Mouse (Mus musculus): Measurements from ENCODE around the gene Gm6993. TPM values are rescaled to one million over a fixed set of nuclear protein-coding genes. Genes with fewer than 3 reads are reported as not detected.

Gene Gm6993
- polyA plus RNA-seq, 1 experiment from 2014 or later, result not detected

GRCm38 (mm10) chr12:31280318-31280717 is 39.7 kb downstream of the Gm6993 start:
- WGBS, result 62% methylated on average over 7 of the region's 7 CpGs
- no peak overlapping the region for H3K4me3 ChIP-seq (ENCODE audit: low read depth, low read length)
- H3K27me3 ChIP-seq (ENCODE audit: control insufficient read depth, insufficient read depth, low read length), result no peaks in the 10 kb centered on the region
- H3K9ac ChIP-seq (replicated peaks; ENCODE audit: low read depth, low read length), result no peak overlapping the region
- ATAC-seq (ENCODE audit: insufficient number of reproducible peaks, insufficient read depth, low FRiP score, low read depth), result no peak
- no peak overlapping the region for H3K4me2 ChIP-seq (replicated peaks; ENCODE audit: low read depth, low read length)
- no peak overlapping the region for H3K27ac ChIP-seq (ENCODE audit: low read length)
- peaks cover 77% of the 10 kb centered on the region for H3K36me3 ChIP-seq (ENCODE audit: control insufficient read depth, insufficient read depth, low read length)
- peaks cover 9% of the 10 kb centered on the region for H3K4me1 ChIP-seq (ENCODE audit: control insufficient read depth, insufficient read depth, low read length)
- no peaks in the 10 kb centered on the region for H3K9me3 ChIP-seq (ENCODE audit: control insufficient read depth, low read depth, low read length)

DNA sequence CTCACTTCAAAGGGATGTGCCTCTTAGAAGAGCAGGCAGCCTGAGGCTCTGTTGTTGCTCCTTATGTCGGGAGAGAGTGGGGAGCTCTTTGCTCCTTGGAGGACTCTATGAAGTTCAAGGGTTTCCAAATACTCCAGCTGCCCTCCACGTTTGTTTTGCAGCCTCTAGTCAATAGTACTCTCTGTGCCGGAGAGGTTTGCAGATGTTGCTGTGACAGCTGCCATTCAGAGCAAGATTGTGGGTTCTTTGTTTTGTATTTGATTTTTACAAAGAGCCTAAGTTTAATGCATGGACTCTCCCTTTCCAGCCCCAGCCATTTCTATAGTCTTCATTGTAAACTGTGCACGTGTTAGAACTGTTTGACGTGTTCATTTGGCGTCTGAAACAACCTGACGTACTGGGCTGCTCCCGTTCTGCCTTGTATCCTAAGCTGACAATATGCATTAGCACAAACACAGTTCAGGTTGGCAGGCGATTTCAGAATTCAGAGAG is 40.6 kb downstream of the Gm6993 start:
- no peaks in the 10 kb centered on the region for H3K9me3 ChIP-seq (ENCODE audit: control insufficient read depth, low read depth, low read length)
- no peak overlapping the region for H3K27ac ChIP-seq (ENCODE audit: low read length)
- 0 out of 2 replicates have a peak, but pooled peaks have one; percentile 23 for ATAC-seq (ENCODE audit: insufficient number of reproducible peaks, insufficient read depth, low FRiP score, low read depth)
- H3K27me3 ChIP-seq (ENCODE audit: control insufficient read depth, insufficient read depth, low read length), result no peaks in the 10 kb centered on the region
- no peak overlapping the region for H3K4me2 ChIP-seq (replicated peaks; ENCODE audit: low read depth, low read length)
- 67% methylated on average over 9 of the region's 9 CpGs for WGBS
- 0 out of 2 replicates have a peak, but pooled peaks cover 3% of the 10 kb centered on the region for H3K4me1 ChIP-seq (ENCODE audit: control insufficient read depth, insufficient read depth, low read length)
- H3K9ac ChIP-seq (replicated peaks; ENCODE audit: low read depth, low read length), result no peak overlapping the region
- peaks cover 82% of the 10 kb centered on the region for H3K36me3 ChIP-seq (ENCODE audit: control insufficient read depth, insufficient read depth, low read length)
- no peak overlapping the region for H3K4me3 ChIP-seq (ENCODE audit: low read depth, low read length)

DNA sequence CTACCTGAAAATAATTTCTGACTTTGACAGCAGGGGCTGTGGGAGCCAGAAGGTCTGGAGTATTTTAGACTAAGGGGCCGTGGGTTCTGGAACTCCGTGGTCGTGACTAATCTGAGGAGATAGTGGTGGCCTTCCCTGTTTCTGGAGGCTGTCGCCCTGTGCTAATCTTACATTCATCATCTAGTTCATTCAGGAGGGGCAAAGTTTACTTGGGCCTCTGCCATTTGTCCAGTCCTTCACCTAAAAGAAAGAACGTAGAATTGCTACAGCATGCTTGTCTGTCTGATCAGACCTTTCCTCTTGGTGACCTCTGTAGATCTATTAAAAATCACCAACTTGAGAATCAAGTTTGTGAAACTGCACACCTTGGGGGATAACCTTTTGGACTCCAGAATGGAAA is 41.7 kb downstream of the Gm6993 start:
- Histone ChIP-seq H3K9me3 (ENCODE audit: control insufficient read depth, low read depth, low read length) (no peaks in the 10 kb centered on the region), H3K27ac (ENCODE audit: low read length) (no peak overlapping the region), H3K36me3 (ENCODE audit: control insufficient read depth, insufficient read depth, low read length) (peaks cover 82% of the 10 kb centered on the region), H3K4me2 (replicated peaks; ENCODE audit: low read depth, low read length) (no peak overlapping the region), H3K4me1 (ENCODE audit: control insufficient read depth, insufficient read depth, low read length) (0 out of 2 replicates have a peak, but pooled peaks cover 3% of the 10 kb centered on the region), H3K27me3 (ENCODE audit: control insufficient read depth, insufficient read depth, low read length) (no peaks in the 10 kb centered on the region), H3K9ac (replicated peaks; ENCODE audit: low read depth, low read length) (no peak overlapping the region), H3K4me3 (ENCODE audit: low read depth, low read length) (no peak overlapping the region)
- ATAC-seq (ENCODE audit: insufficient number of reproducible peaks, insufficient read depth, low FRiP score, low read depth), result no peak
- 65% methylated on average over 5 of the region's 5 CpGs for WGBS

DNA sequence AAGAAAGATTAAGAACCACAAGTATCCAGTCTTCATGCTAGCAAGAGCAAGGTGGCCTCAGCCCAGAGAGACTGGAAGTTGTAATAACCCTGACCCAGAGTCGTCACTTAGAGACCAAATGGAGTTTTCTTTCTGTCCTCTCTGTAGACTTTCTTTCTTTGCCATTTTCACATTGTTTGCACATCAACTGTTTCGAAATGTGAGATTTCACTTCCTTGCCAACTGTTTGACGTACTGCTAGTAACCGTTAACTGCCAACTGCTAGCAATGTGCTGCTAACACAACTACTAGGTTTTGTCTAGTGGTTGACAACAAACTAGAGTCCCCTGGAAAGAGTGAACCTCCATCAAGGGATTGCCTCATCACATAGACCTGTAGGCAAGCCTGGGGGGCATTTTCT is 42.6 kb downstream of the Gm6993 start:
- 80% methylated on average over 4 of the region's 4 CpGs for WGBS
- Histone ChIP-seq H3K9me3 (ENCODE audit: control insufficient read depth, low read depth, low read length) (no peaks in the 10 kb centered on the region), H3K4me2 (replicated peaks; ENCODE audit: low read depth, low read length) (no peak overlapping the region), H3K4me1 (ENCODE audit: control insufficient read depth, insufficient read depth, low read length) (0 out of 2 replicates have a peak, but pooled peaks cover 3% of the 10 kb centered on the region), H3K27me3 (ENCODE audit: control insufficient read depth, insufficient read depth, low read length) (no peaks in the 10 kb centered on the region), H3K27ac (ENCODE audit: low read length) (no peak overlapping the region), H3K4me3 (ENCODE audit: low read depth, low read length) (no peak overlapping the region), H3K9ac (replicated peaks; ENCODE audit: low read depth, low read length) (no peak overlapping the region), H3K36me3 (ENCODE audit: control insufficient read depth, insufficient read depth, low read length) (peaks cover 86% of the 10 kb centered on the region)
- no peak for ATAC-seq (ENCODE audit: insufficient number of reproducible peaks, insufficient read depth, low FRiP score, low read depth)

GRCm38 (mm10) chr12:31283617-31284136 is 43.1 kb downstream of the Gm6993 start:
- Histone ChIP-seq H3K4me2 (replicated peaks; ENCODE audit: low read depth, low read length) (no peak overlapping the region), H3K4me1 (ENCODE audit: control insufficient read depth, insufficient read depth, low read length) (0 out of 2 replicates have a peak, but pooled peaks cover 3% of the 10 kb centered on the region), H3K4me3 (ENCODE audit: low read depth, low read length) (no peak overlapping the region), H3K36me3 (ENCODE audit: control insufficient read depth, insufficient read depth, low read length) (peaks cover 85% of the 10 kb centered on the region), H3K9me3 (ENCODE audit: control insufficient read depth, low read depth, low read length) (no peaks in the 10 kb centered on the region), H3K27me3 (ENCODE audit: control insufficient read depth, insufficient read depth, low read length) (no peaks in the 10 kb centered on the region), H3K9ac (replicated peaks; ENCODE audit: low read depth, low read length) (no peak overlapping the region), H3K27ac (ENCODE audit: low read length) (peak overlapping the region; percentile 39; the same call in 1 of the 2 replicates)
- WGBS, result 44% methylated on average over 4 of the region's 4 CpGs
- ATAC-seq (ENCODE audit: insufficient number of reproducible peaks, insufficient read depth, low FRiP score, low read depth), result no peak

- H3K4me1 ChIP-seq (ENCODE audit: control insufficient read depth, insufficient read depth, low read length), result peaks cover 10% of the 10 kb centered on the region
- no peak overlapping the region for H3K27ac ChIP-seq (ENCODE audit: low read length)
- WGBS, result 85% methylated on average over 10 of the region's 10 CpGs
- peaks cover 5% of the 10 kb centered on the region; the same call in 1 of the 2 replicates for H3K9me3 ChIP-seq (ENCODE audit: control insufficient read depth, low read depth, low read length)
- no peaks in the 10 kb centered on the region for H3K27me3 ChIP-seq (ENCODE audit: control insufficient read depth, insufficient read depth, low read length)
- peaks cover 75% of the 10 kb centered on the region for H3K36me3 ChIP-seq (ENCODE audit: control insufficient read depth, insufficient read depth, low read length)
- H3K9ac ChIP-seq (replicated peaks; ENCODE audit: low read depth, low read length), result no peak overlapping the region
- ATAC-seq (ENCODE audit: insufficient number of reproducible peaks, insufficient read depth, low FRiP score, low read depth), result no peak
- H3K4me3 ChIP-seq (ENCODE audit: low read depth, low read length), result no peak overlapping the region
- no peak overlapping the region for H3K4me2 ChIP-seq (replicated peaks; ENCODE audit: low read depth, low read length)
Measured at GRCm38 (mm10) chr12:31289046-31289445, 48.5 kb downstream of the Gm6993 start.

Other genes with a start within 250 kb of the Gm6993 start
- gene Fam110c, start 166.9 kb upstream of the Gm6993 start, polyA plus RNA-seq (2014; fragmentation: Nextera tagmentation; extraction: Ambion mirVana), result 6.6 and 7.4 TPM in 2 replicates
- gene Lamb1, start 24.5 kb downstream of the Gm6993 start, polyA plus RNA-seq (2014; fragmentation: Nextera tagmentation; extraction: Ambion mirVana), result 98.2 TPM in 2 replicates
- gene Dld, start 110.7 kb downstream of the Gm6993 start, polyA plus RNA-seq (2014; fragmentation: Nextera tagmentation; extraction: Ambion mirVana), result 123 and 129 TPM in 2 replicates
- gene Slc26a3, start 150.1 kb downstream of the Gm6993 start, polyA plus RNA-seq (2014; fragmentation: Nextera tagmentation; extraction: Ambion mirVana), result 0.14 and 0.16 TPM in 2 replicates

Measured in stomach, embryonic 14.5 days (tissue).